Mouse (Mus musculus): ENCODE results near the gene Cox8a. TPM values are rescaled to one million over a fixed set of nuclear protein-coding genes. Genes with fewer than 3 reads are reported as not detected.

The Cox8a gene
- polyA plus RNA-seq, 1 experiment from 2014 or later = 1,351 TPM

- no peak overlapping the region for H3K9ac ChIP-seq
- H3K9me3 ChIP-seq = no peaks in the 10 kb centered on the region
- no peak overlapping the region for H3K4me2 ChIP-seq (replicated peaks)
- H3K36me3 ChIP-seq = peaks cover 34% of the 10 kb centered on the region
- WGBS = 20% methylated on average over 33 of the region's 33 CpGs
- no peak overlapping the region for H3K4me3 ChIP-seq (replicated peaks)
- H3K27ac ChIP-seq = no peak overlapping the region
- H3K27me3 ChIP-seq (replicated peaks) = no peaks in the 10 kb centered on the region
- H3K4me1 ChIP-seq (replicated peaks) = peaks cover 35% of the 10 kb centered on the region
- no peak; the same call in 1 of the 2 replicates for ATAC-seq
Measured at GRCm38 (mm10) chr19:7195900-7196728, 21.3 kb downstream of the Cox8a start.

GRCm38 (mm10) chr19:7192561-7192967 lies 24.9 kb downstream of the Cox8a start:
- H3K9ac ChIP-seq = no peak overlapping the region
- H3K36me3 ChIP-seq = peaks cover 4% of the 10 kb centered on the region; the same call in 1 of the 2 replicates
- H3K9me3 ChIP-seq = no peaks in the 10 kb centered on the region
- H3K4me2 ChIP-seq (replicated peaks) = no peak overlapping the region
- peaks cover 52% of the 10 kb centered on the region for H3K4me1 ChIP-seq (replicated peaks)
- H3K4me3 ChIP-seq (replicated peaks) = no peak overlapping the region
- H3K27ac ChIP-seq = no peak overlapping the region
- ATAC-seq = no peak
- 67% methylated on average over 2 of the region's 2 CpGs for WGBS
- H3K27me3 ChIP-seq (replicated peaks) = no peaks in the 10 kb centered on the region

GRCm38 (mm10) chr19:7191639-7192038 lies 25.8 kb downstream of the Cox8a start:
- ATAC-seq = peak; percentile 81
- H3K9me3 ChIP-seq = no peaks in the 10 kb centered on the region
- H3K27me3 ChIP-seq (replicated peaks) = no peaks in the 10 kb centered on the region
- H3K4me3 ChIP-seq (replicated peaks) = no peak overlapping the region
- H3K36me3 ChIP-seq = no peaks in the 10 kb centered on the region
- no peak overlapping the region for H3K4me2 ChIP-seq (replicated peaks)
- H3K27ac ChIP-seq = peak overlapping the region; percentile 64
- 30% methylated on average over 6 of the region's 6 CpGs for WGBS
- H3K4me1 ChIP-seq (replicated peaks) = peaks cover 47% of the 10 kb centered on the region
- no peak overlapping the region for H3K9ac ChIP-seq

GRCm38 (mm10) chr19:7190986-7191385 lies 26.4 kb downstream of the Cox8a start:
- Histone ChIP-seq H3K36me3 (no peaks in the 10 kb centered on the region), H3K9me3 (no peaks in the 10 kb centered on the region), H3K4me1 (replicated peaks) (peaks cover 46% of the 10 kb centered on the region), H3K4me3 (replicated peaks) (no peak overlapping the region), H3K27me3 (replicated peaks) (no peaks in the 10 kb centered on the region), H3K4me2 (replicated peaks) (no peak overlapping the region), H3K9ac (no peak overlapping the region), H3K27ac (no peak overlapping the region)
- WGBS = 33% methylated on average over 5 of the region's 5 CpGs
- ATAC-seq = no peak

GRCm38 (mm10) chr19:7189026-7189425 lies 28.4 kb downstream of the Cox8a start:
- no peak overlapping the region for H3K4me3 ChIP-seq (replicated peaks)
- peaks cover 53% of the 10 kb centered on the region for H3K4me1 ChIP-seq (replicated peaks)

GRCm38 (mm10) chr19:7187157-7187556 lies 30.3 kb downstream of the Cox8a start:
- Histone ChIP-seq H3K4me2 (replicated peaks) (no peak overlapping the region), H3K27me3 (replicated peaks) (no peaks in the 10 kb centered on the region; the same call in none of the 2 replicates), H3K9ac (no peak overlapping the region), H3K9me3 (no peaks in the 10 kb centered on the region), H3K27ac (0 out of 2 replicates have a peak overlapping the region, but pooled peaks have one; percentile 40), H3K36me3 (no peaks in the 10 kb centered on the region), H3K4me1 (replicated peaks) (peaks cover 50% of the 10 kb centered on the region), H3K4me3 (replicated peaks) (no peak overlapping the region)
- WGBS = 61% methylated on average over 5 of the region's 5 CpGs
- ATAC-seq = no peak

More at GRCm38 (mm10) chr19:7189026-7189425, 28.4 kb downstream of the Cox8a start:
- H3K27ac ChIP-seq = no peak overlapping the region
- no peaks in the 10 kb centered on the region for H3K36me3 ChIP-seq
- H3K9ac ChIP-seq = no peak overlapping the region
- 71% methylated on average over 4 of the region's 4 CpGs for WGBS
- no peak overlapping the region for H3K4me2 ChIP-seq (replicated peaks)
- no peaks in the 10 kb centered on the region for H3K27me3 ChIP-seq (replicated peaks)
- no peak for ATAC-seq
- no peaks in the 10 kb centered on the region for H3K9me3 ChIP-seq

- 11% methylated on average over 18 of the region's 18 CpGs for WGBS
- ATAC-seq = peak; percentile 34
- H3K27ac ChIP-seq = no peak overlapping the region
- H3K4me3 ChIP-seq (replicated peaks) = no peak overlapping the region
- peak overlapping the region; percentile 28 for H3K4me2 ChIP-seq (replicated peaks)
- H3K27me3 ChIP-seq (replicated peaks) = no peaks in the 10 kb centered on the region; the same call in none of the 2 replicates
- peaks cover 43% of the 10 kb centered on the region for H3K4me1 ChIP-seq (replicated peaks)
- H3K36me3 ChIP-seq = no peaks in the 10 kb centered on the region
- H3K9me3 ChIP-seq = no peaks in the 10 kb centered on the region
- H3K9ac ChIP-seq = no peak overlapping the region
Measured at GRCm38 (mm10) chr19:7185715-7186291, 31.6 kb downstream of the Cox8a start.

- H3K4me2 ChIP-seq (replicated peaks) = 0 out of 2 replicates have a peak overlapping the region, but pooled peaks have one; percentile 28
- peaks cover 43% of the 10 kb centered on the region for H3K4me1 ChIP-seq (replicated peaks)
Measured at GRCm38 (mm10) chr19:7185059-7185458, 32.4 kb downstream of the Cox8a start.

GRCm38 (mm10) chr19:7183419-7183818 lies 34.0 kb downstream of the Cox8a start:
- no peaks in the 10 kb centered on the region for H3K36me3 ChIP-seq
- ATAC-seq = no peak
- no peak overlapping the region for H3K9ac ChIP-seq
- WGBS = 75% methylated on average over 11 of the region's 11 CpGs
- no peak overlapping the region for H3K27ac ChIP-seq
- no peak overlapping the region for H3K4me2 ChIP-seq (replicated peaks)
- H3K27me3 ChIP-seq (replicated peaks) = no peaks in the 10 kb centered on the region; the same call in none of the 2 replicates
- no peak overlapping the region for H3K4me3 ChIP-seq (replicated peaks)
- H3K4me1 ChIP-seq (replicated peaks) = peaks cover 42% of the 10 kb centered on the region
- H3K9me3 ChIP-seq = no peaks in the 10 kb centered on the region

More at GRCm38 (mm10) chr19:7185059-7185458, 32.4 kb downstream of the Cox8a start:
- Histone ChIP-seq H3K27ac (no peak overlapping the region), H3K27me3 (replicated peaks) (no peaks in the 10 kb centered on the region; the same call in none of the 2 replicates), H3K4me3 (replicated peaks) (no peak overlapping the region), H3K9ac (no peak overlapping the region), H3K36me3 (no peaks in the 10 kb centered on the region), H3K9me3 (no peaks in the 10 kb centered on the region)
- no peak for ATAC-seq
- WGBS = 64% methylated on average over 4 of the region's 4 CpGs

GRCm38 (mm10) chr19:7182273-7182949 lies 35.0 kb downstream of the Cox8a start:
- H3K36me3 ChIP-seq = no peaks in the 10 kb centered on the region
- peak overlapping the region; percentile 36 for H3K9ac ChIP-seq
- H3K27me3 ChIP-seq (replicated peaks) = no peaks in the 10 kb centered on the region; the same call in none of the 2 replicates
- WGBS = 11% methylated on average over 23 of the region's 23 CpGs
- H3K4me3 ChIP-seq (replicated peaks) = 0 out of 2 replicates have a peak overlapping the region, but pooled peaks have one; percentile 10
- peak; percentile 73 for ATAC-seq
- H3K27ac ChIP-seq = 0 out of 2 replicates have a peak overlapping the region, but pooled peaks have one; percentile 44
- H3K4me1 ChIP-seq (replicated peaks) = peaks cover 35% of the 10 kb centered on the region
- peak overlapping the region; percentile 57 for H3K4me2 ChIP-seq (replicated peaks)
- no peaks in the 10 kb centered on the region for H3K9me3 ChIP-seq

GRCm38 (mm10) chr19:7181496-7181895 lies 35.9 kb downstream of the Cox8a start:
- Histone ChIP-seq H3K36me3 (no peaks in the 10 kb centered on the region), H3K9ac (no peak overlapping the region), H3K4me1 (replicated peaks) (peaks cover 32% of the 10 kb centered on the region), H3K4me3 (replicated peaks) (no peak overlapping the region), H3K27me3 (replicated peaks) (no peaks in the 10 kb centered on the region; the same call in none of the 2 replicates), H3K9me3 (no peaks in the 10 kb centered on the region), H3K27ac (no peak overlapping the region), H3K4me2 (replicated peaks) (no peak overlapping the region)
- ATAC-seq = no peak
- 62% methylated on average over 7 of the region's 7 CpGs for WGBS
